Mouse (Mus musculus) small intestine, adult 10 weeks (tissue): ENCODE results near the gene Mrpl32. TPM values are rescaled to one million over a fixed set of nuclear protein-coding genes. Genes with fewer than 3 reads are reported as not detected.

Experiments
- polyA plus RNA-seq: library from polyadenylated mRNA; stranded (reverse); fragments of 350-450 nt; fragmentation: Illumina TruSeq; extraction: RNeasy Lipid Tissue Mini Kit (QIAGEN cat#74804); gene quantifications from one replicate; pipeline ENCODE4 v1.2.3, GENCODE M21; 2014; ENCODE audit warnings: low replicate concordance

Gene Mrpl32
- 173 TPM for polyA plus RNA-seq

GRCm38 (mm10) chr13:14612926-14613529 lies at the start of gene Mrpl32, which contains the start of gene Psma2:
Gene Mrpl32, minus strand, starts transcription at chr13:14613165.
Gene Psma2, plus strand, starts transcription at chr13:14613240.

GRCm38 (mm10) chr13:14629726-14630641 lies 17.0 kb upstream of the Mrpl32 start, which contains the start of gene AW209491:
Gene AW209491, plus strand, starts transcription at chr13:14630154.

Other genes with a start within 250 kb of the Mrpl32 start
- gene Hecw1, start 89.9 kb downstream of the Mrpl32 start, polyA plus RNA-seq = 0.11 TPM
- gene Psma2, start 75 bp upstream of the Mrpl32 start, polyA plus RNA-seq = 137 TPM
- gene AW209491, start 17.0 kb upstream of the Mrpl32 start, polyA plus RNA-seq = 8.9 TPM